Mouse (Mus musculus): ENCODE measurements around the gene Methig1. TPM values are rescaled to one million over a fixed set of nuclear protein-coding genes. Genes with fewer than 3 reads are reported as not detected.
A peak's percentile ranks its signal among the peaks of the same experiment; 100 is the strongest.
"Not testable (repeated sequence)": the region's sequence is repeated elsewhere in the genome, so short reads cannot be mapped to it uniquely, and the experiment has no call there.

Methig1 gene
- polyA plus RNA-seq (2015; fragmentation: Nextera tagmentation; extraction: Ambion mirVana): 0.62 TPM in 1 of 2 replicates, not detected in the other

GRCm38 (mm10) chr15:100352711-100353250, at the start of gene Methig1, which contains the start of gene Mettl7a2:
Gene Methig1 (plus strand): TSS chr15:100353149.
Gene Mettl7a2 (plus strand): TSS chr15:100353200.
- no peak for ATAC-seq (ENCODE audit: low FRiP score)

GRCm38 (mm10) chr15:100303428-100304018, 49.4 kb upstream of the Methig1 start:
- no peaks in the 10 kb centered on the region for H3K9me3 ChIP-seq
- H3K36me3 ChIP-seq: no peaks in the 10 kb centered on the region
- peak overlapping the region; percentile 72 for H3K4me2 ChIP-seq
- peaks cover 17% of the 10 kb centered on the region for H3K4me1 ChIP-seq (replicated peaks)
- no peak for ATAC-seq (ENCODE audit: low FRiP score)
- H3K27ac ChIP-seq: peak overlapping the region; percentile 91; the same call in 1 of the 2 replicates
- H3K27me3 ChIP-seq: no peaks in the 10 kb centered on the region
- peak overlapping the region; percentile 52 for H3K4me3 ChIP-seq
- H3K9ac ChIP-seq: peak overlapping the region; percentile 80; the same call in 1 of the 2 replicates
- WGBS: 53% methylated on average over 8 of the region's 8 CpGs

More at GRCm38 (mm10) chr15:100352711-100353250, at the start of gene Methig1, which contains the start of gene Mettl7a2:
- no peak within 1 kb of the TSS for H3K27ac ChIP-seq
- no peaks in the 10 kb centered on the region for H3K9me3 ChIP-seq
- H3K4me1 ChIP-seq (replicated peaks): no peaks in the 10 kb centered on the region
- no peak within 1 kb of the TSS for H3K9ac ChIP-seq
- no peak within 1 kb of the TSS for H3K4me3 ChIP-seq
- H3K36me3 ChIP-seq: no peaks in the 10 kb centered on the region
- no peak within 1 kb of the TSS for H3K4me2 ChIP-seq
- 82% methylated on average over 10 of the region's 10 CpGs for WGBS
- H3K27me3 ChIP-seq: no peaks in the 10 kb centered on the region

- Histone ChIP-seq H3K27me3 (no peaks in the 10 kb centered on the region), H3K9ac (peak within 1 kb of the TSS; percentile 80), H3K4me2 (peak within 1 kb of the TSS; percentile 72), H3K27ac (peak within 1 kb of the TSS; percentile 91), H3K4me1 (replicated peaks) (peaks cover 18% of the 10 kb centered on the region), H3K36me3 (no peaks in the 10 kb centered on the region), H3K4me3 (peak within 1 kb of the TSS; percentile 52), H3K9me3 (no peaks in the 10 kb centered on the region)
- ATAC-seq (ENCODE audit: low FRiP score): peak; percentile 88
- 4% methylated on average over 19 of the region's 30 CpGs for WGBS
These were observed 48.6 kb upstream of the Methig1 start, which contains the start of gene Mettl7a1 for GRCm38 (mm10) chr15:100304019-100304991. Gene Mettl7a1 (plus strand): TSS chr15:100304140.

- Histone ChIP-seq H3K36me3 (no peaks in the 10 kb centered on the region), H3K4me3 (no peak overlapping the region), H3K4me2 (no peak overlapping the region), H3K9me3 (no peaks in the 10 kb centered on the region), H3K4me1 (replicated peaks) (peaks cover 18% of the 10 kb centered on the region), H3K9ac (no peak overlapping the region), H3K27ac (no peak overlapping the region), H3K27me3 (no peaks in the 10 kb centered on the region)
- ATAC-seq (ENCODE audit: low FRiP score): no peak
- 84% methylated on average over 2 of the region's 2 CpGs for WGBS
These were observed 46.7 kb upstream of the Methig1 start for GRCm38 (mm10) chr15:100306201-100306600.

- not testable (repeated sequence) for ATAC-seq (ENCODE audit: low FRiP score); H3K36me3 ChIP-seq
These were observed 45.4 kb upstream of the Methig1 start for GRCm38 (mm10) chr15:100307438-100308096.

GRCm38 (mm10) chr15:100312346-100312745, 40.6 kb upstream of the Methig1 start:
- H3K4me2 ChIP-seq: no peak overlapping the region
- H3K4me3 ChIP-seq: no peak overlapping the region
- H3K27ac ChIP-seq: no peak overlapping the region
- H3K9ac ChIP-seq: no peak overlapping the region
- peaks cover 9% of the 10 kb centered on the region for H3K36me3 ChIP-seq
- H3K27me3 ChIP-seq: no peaks in the 10 kb centered on the region
- WGBS: 92% methylated on average over 2 of the region's 2 CpGs
- H3K9me3 ChIP-seq: no peaks in the 10 kb centered on the region
- H3K4me1 ChIP-seq (replicated peaks): 0 out of 2 replicates have a peak, but pooled peaks cover 4% of the 10 kb centered on the region
- no peak for ATAC-seq (ENCODE audit: low FRiP score)

More at GRCm38 (mm10) chr15:100307438-100308096, 45.4 kb upstream of the Methig1 start:
- not testable (repeated sequence) for H3K4me2 ChIP-seq, H3K9me3 ChIP-seq, H3K9ac ChIP-seq, H3K27ac ChIP-seq, H3K4me3 ChIP-seq, H3K27me3 ChIP-seq
- WGBS: 46% methylated on average over 8 of the region's 11 CpGs
- peaks cover 18% of the 10 kb centered on the region for H3K4me1 ChIP-seq (replicated peaks)

GRCm38 (mm10) chr15:100314448-100315145, 38.4 kb upstream of the Methig1 start:
- H3K9me3 ChIP-seq: no peaks in the 10 kb centered on the region
- no peak overlapping the region for H3K4me2 ChIP-seq
- no peak for ATAC-seq (ENCODE audit: low FRiP score)
- no peak overlapping the region for H3K27ac ChIP-seq
- peaks cover 9% of the 10 kb centered on the region for H3K36me3 ChIP-seq
- no peak overlapping the region for H3K9ac ChIP-seq
- WGBS: 93% methylated on average over 5 of the region's 5 CpGs
- no peak overlapping the region for H3K4me3 ChIP-seq
- no peaks in the 10 kb centered on the region for H3K27me3 ChIP-seq
- no peaks in the 10 kb centered on the region for H3K4me1 ChIP-seq (replicated peaks)

GRCm38 (mm10) chr15:100318014-100318671, 34.8 kb upstream of the Methig1 start:
- not testable (repeated sequence) for H3K27ac ChIP-seq; H3K27me3 ChIP-seq; ATAC-seq (ENCODE audit: low FRiP score); H3K4me3 ChIP-seq; H3K4me1 ChIP-seq (replicated peaks); H3K9me3 ChIP-seq; H3K9ac ChIP-seq; H3K4me2 ChIP-seq; H3K36me3 ChIP-seq
- 87% methylated on average over 4 of the region's 4 CpGs for WGBS

- H3K9ac ChIP-seq: no peak overlapping the region
- no peaks in the 10 kb centered on the region for H3K4me1 ChIP-seq (replicated peaks)
- no peak overlapping the region for H3K27ac ChIP-seq
- no peak overlapping the region for H3K4me3 ChIP-seq
- no peak for ATAC-seq (ENCODE audit: low FRiP score)
- no peaks in the 10 kb centered on the region for H3K27me3 ChIP-seq
- no peak overlapping the region for H3K4me2 ChIP-seq
- H3K36me3 ChIP-seq: 0 out of 2 replicates have a peak, but pooled peaks cover under 1% of the 10 kb centered on the region
- no peaks in the 10 kb centered on the region for H3K9me3 ChIP-seq
- 79% methylated on average over 1 of the region's 1 CpGs for WGBS
These were observed 33.1 kb upstream of the Methig1 start for GRCm38 (mm10) chr15:100319884-100320283.

- WGBS: 84% methylated on average over 9 of the region's 9 CpGs
- Histone ChIP-seq H3K4me1 (replicated peaks) (no peaks in the 10 kb centered on the region), H3K9ac (no peak overlapping the region), H3K27me3 (no peaks in the 10 kb centered on the region), H3K4me2 (no peak overlapping the region), H3K4me3 (no peak overlapping the region), H3K36me3 (no peaks in the 10 kb centered on the region), H3K9me3 (no peaks in the 10 kb centered on the region), H3K27ac (no peak overlapping the region)
- no peak for ATAC-seq (ENCODE audit: low FRiP score)
These were observed 32.5 kb upstream of the Methig1 start for GRCm38 (mm10) chr15:100320295-100320905.
